Mouse (Mus musculus) lung, adult 2 months (tissue): ENCODE data around the gene Olfr1428.

ENCODE experiments used
- CTCF ChIP-seq: fragments of 200-500 bp; IDR thresholded peaks from 2 replicates; pipeline ENCODE4 v1.5.1; 2011; ENCODE audit warnings: mild to moderate bottlenecking, low read length, control low read depth; ENCODE audit not compliant: insufficient read depth
- POLR2A ChIP-seq: fragments of 200-500 bp; IDR thresholded peaks from 2 replicates; pipeline ENCODE4 v1.6.1; 2011; ENCODE audit warnings: low read depth, mild to moderate bottlenecking, control low read depth, low read length, borderline replicate concordance; ENCODE audit errors: extremely low read depth

GRCm38 (mm10) chr19:12123103-12123502, 7.4 kb upstream of the Olfr1428 start, which contains the start of gene Olfr76:
- TF ChIP-seq CTCF (no peak), POLR2A (no peak)
